12 mouse cellular contexts compared by ENCODE assay signal in genomic region chr15:99889275-99889874, GRCm38 (mm10). TPM values are rescaled to one million over a fixed set of nuclear protein-coding genes. Genes with fewer than 3 reads are reported as not detected.
DNase-seq lines count a peak whose midpoint lies in the region; TF ChIP-seq lines count a peak whose summit lies in the region.
"Had no signal": no experiment of that assay in that cellular context is flagged by ENCODE, and none has a peak within 500 bp of the region (broad histone marks: within the 10 kb centered on the region; RNA-seq: fewer than 3 reads in every experiment).

No protein-coding gene starts in this region.

- WGBS in kidney, adult 2 months = 27% methylated on average over 8 of the region's 8 CpGs

- H3K27ac ChIP-seq in kidney, adult 2 months (ENCODE audit: insufficient read depth, low read depth, low read length) = peak overlapping the region; percentile 77; the same call in 1 of the 2 replicates
- H3K27ac ChIP-seq: hindbrain, embryonic 12.5 days; neural tube, embryonic 13.5 days had no signal

- peaks cover 5% of the 10 kb centered on the region; the same call in 1 of the 2 replicates for H3K4me1 ChIP-seq in kidney, adult 2 months (ENCODE audit: control insufficient read depth, insufficient read depth, low read length)

- peak; percentile 10 to 66 for DNase-seq in adrenal gland, adult (ENCODE audit: inconsistent age in 2 of 2, low spot score in 1 of 2)
- DNase-seq in adrenal gland, postnatal 36 days = no peak
- DNase-seq in kidney, adult 2 months = peak; percentile 54
- no peak for DNase-seq in kidney, adult 8-10 months
- DNase-seq in lung, postnatal 10 days = peak; percentile 38
- no peak for DNase-seq in lung, postnatal 25 days (ENCODE audit: low spot score)
- DNase-seq in thymus, postnatal 36 days = no peak
- DNase-seq in cerebellum, postnatal 36 days = no peak
- DNase-seq: cerebellum, adult 2 months; midbrain, embryonic 14.5 days had no signal

- TF ChIP-seq CTCF in kidney, adult 2 months (conservative IDR thresholded peaks at IDR 0.05; ENCODE audit: insufficient read depth, insufficient read length, low read depth, low read length) = no peak

- TF ChIP-seq POLR2A in kidney, adult 2 months (IDR thresholded peaks at IDR 0.05; ENCODE audit: low read depth, low read length) = no peak

- H3K36me3 ChIP-seq in kidney, adult 2 months (ENCODE audit: control insufficient read depth, insufficient read depth, low read length) = no peaks in the 10 kb centered on the region
- H3K36me3 ChIP-seq: hindbrain, embryonic 12.5 days; neural tube, embryonic 13.5 days had no signal

- H3K4me3 ChIP-seq in kidney, adult 2 months (ENCODE audit: insufficient read depth, low read depth, low read length) = no peak overlapping the region
- H3K4me3 ChIP-seq: hindbrain, embryonic 12.5 days; neural tube, embryonic 13.5 days had no signal

- no peaks in the 10 kb centered on the region for H3K27me3 ChIP-seq in kidney, adult 2 months (replicated peaks; ENCODE audit: control insufficient read depth, insufficient read depth, low read length)
- H3K27me3 ChIP-seq: hindbrain, embryonic 12.5 days; neural tube, embryonic 13.5 days had no signal

RNA-seq across cellular contexts. Expression of gene Lima1, which starts 14.1 kb away (rescaled TPM):
- total RNA-seq in adrenal gland, postnatal 36 days (2021) = 10 to 100 TPM; 42.1 to 43.0 TPM
- polyA plus RNA-seq in kidney, adult 2 months (2012; rRNA removed) = 29.9 and 32.7 TPM in 2 replicates

Comparison
In these comparisons a context has a peak if more than half of its experiments do, and no peak if none do; other contexts are left out.
1. DNase-seq: peak in adrenal gland, adult (2 of 2), kidney, adult 2 months (single experiment) and lung, postnatal 10 days (single experiment); none in adrenal gland, postnatal 36 days (0 of 2), kidney, adult 8-10 months (0 of 2), lung, postnatal 25 days (single experiment), thymus, postnatal 36 days (0 of 2) and cerebellum, postnatal 36 days (0 of 2).